18 mouse cellular contexts compared by ENCODE assay signal in the genomic region with DNA sequence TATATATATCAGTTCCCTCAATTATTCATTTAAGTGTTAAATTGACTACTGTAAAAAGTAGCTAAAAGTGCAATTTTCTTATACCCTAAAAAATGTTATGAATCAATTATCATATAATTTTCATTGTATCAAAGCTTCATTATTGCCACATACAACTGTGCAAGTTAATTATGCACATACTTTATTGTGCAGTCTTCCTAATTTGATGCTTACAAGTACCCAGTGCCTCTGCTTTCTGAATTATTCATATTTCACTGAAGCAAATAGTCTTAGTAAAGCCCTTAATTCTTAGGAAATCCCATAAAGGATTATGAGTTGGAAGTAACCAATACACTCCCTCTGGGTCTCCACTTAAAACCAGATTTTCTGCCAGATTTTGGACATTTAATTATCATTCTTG.
"Had no signal": no experiment of that assay in that cellular context is flagged by ENCODE, and none has a peak within 500 bp of the region (broad histone marks: within the 10 kb centered on the region; RNA-seq: fewer than 3 reads in every experiment).

No protein-coding gene starts in this region.

- H3K27me3 ChIP-seq: liver, embryonic 13.5 days; liver, embryonic 15.5 days; lung, embryonic 15.5 days; megakaryocyte, embryonic 14.5 days; midbrain, embryonic 15.5 days; neural tube, embryonic 12.5 days; stomach, embryonic 15.5 days had no signal

- H3K9ac ChIP-seq: liver, embryonic 13.5 days; liver, embryonic 15.5 days; liver, postnatal 0 days; lung, embryonic 15.5 days; midbrain, embryonic 15.5 days; neural tube, embryonic 12.5 days; stomach, embryonic 15.5 days had no signal

- H3K4me1 ChIP-seq: liver, embryonic 13.5 days; liver, embryonic 15.5 days; lung, embryonic 15.5 days; megakaryocyte, embryonic 14.5 days; midbrain, embryonic 15.5 days; neural tube, embryonic 12.5 days; stomach, embryonic 15.5 days had no signal

- H3K4me2 ChIP-seq: liver, embryonic 13.5 days; liver, embryonic 15.5 days; lung, embryonic 15.5 days; midbrain, embryonic 15.5 days; neural tube, embryonic 12.5 days; stomach, embryonic 15.5 days had no signal

- ATAC-seq: liver, postnatal 0 days; lung, postnatal 0 days; midbrain, embryonic 15.5 days had no signal

- H3K27ac ChIP-seq: liver, embryonic 13.5 days; liver, embryonic 15.5 days; lung, embryonic 15.5 days; macrophage; midbrain, embryonic 15.5 days; neural tube, embryonic 12.5 days; stomach, embryonic 15.5 days; stomach, postnatal 0 days had no signal

- DNase-seq: liver, embryonic 13.5 days; liver, postnatal 0 days; lung, adult 2 months; lung, postnatal 14 days; lung, postnatal 36 days; right cerebral cortex, postnatal 14 days; thymus, adult 2 months; thymus, postnatal 25 days; thymus, postnatal 4 days had no signal

- H3K9me3 ChIP-seq: liver, embryonic 13.5 days; liver, embryonic 15.5 days; lung, embryonic 15.5 days; megakaryocyte, embryonic 14.5 days; midbrain, embryonic 15.5 days; neural tube, embryonic 12.5 days; stomach, embryonic 15.5 days had no signal

- H3K36me3 ChIP-seq: liver, embryonic 13.5 days; liver, embryonic 15.5 days; lung, embryonic 15.5 days; midbrain, embryonic 15.5 days; neural tube, embryonic 12.5 days; stomach, embryonic 15.5 days had no signal

- H3K4me3 ChIP-seq: liver, embryonic 13.5 days; liver, embryonic 15.5 days; lung, embryonic 15.5 days; megakaryocyte, embryonic 14.5 days; midbrain, embryonic 15.5 days; neural tube, embryonic 12.5 days; stomach, embryonic 15.5 days had no signal
